Mouse (Mus musculus) Muller cell, postnatal 12 days (primary cell): Measurements from ENCODE around the gene Slc9c1.
"Not testable (repeated sequence)": the region's sequence is repeated elsewhere in the genome, so short reads cannot be mapped to it uniquely, and the experiment has no call there.

Experiments
- DNase-seq: peaks from one replicate; pipeline ENCODE4 v3.0.0-alpha.2; 2015; ENCODE audit errors: inconsistent ontology term

Slc9c1 gene

DNA sequence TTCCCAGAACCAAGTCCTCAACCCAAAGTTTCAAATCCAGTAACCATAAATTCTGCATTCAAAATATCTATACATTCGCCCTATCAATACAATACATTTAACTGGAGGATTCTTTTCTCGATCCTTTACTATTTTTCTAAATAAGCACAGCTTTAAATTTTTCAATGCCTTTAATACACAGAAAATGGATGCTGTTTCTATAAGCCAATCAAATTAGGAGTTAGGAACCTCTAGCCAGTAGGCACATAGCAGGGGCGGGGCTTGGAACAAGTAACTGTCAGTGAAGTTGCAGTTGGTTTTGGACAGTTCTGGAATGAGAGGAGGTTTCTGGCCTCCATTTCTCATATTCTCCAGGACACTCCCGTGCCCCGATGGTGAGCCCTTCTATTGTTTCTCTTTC, at the start of gene Slc9c1:
Gene Slc9c1, plus strand, starts transcription at position 301 of the 400 bp plus-strand sequence.
- no peak for DNase-seq

DNA sequence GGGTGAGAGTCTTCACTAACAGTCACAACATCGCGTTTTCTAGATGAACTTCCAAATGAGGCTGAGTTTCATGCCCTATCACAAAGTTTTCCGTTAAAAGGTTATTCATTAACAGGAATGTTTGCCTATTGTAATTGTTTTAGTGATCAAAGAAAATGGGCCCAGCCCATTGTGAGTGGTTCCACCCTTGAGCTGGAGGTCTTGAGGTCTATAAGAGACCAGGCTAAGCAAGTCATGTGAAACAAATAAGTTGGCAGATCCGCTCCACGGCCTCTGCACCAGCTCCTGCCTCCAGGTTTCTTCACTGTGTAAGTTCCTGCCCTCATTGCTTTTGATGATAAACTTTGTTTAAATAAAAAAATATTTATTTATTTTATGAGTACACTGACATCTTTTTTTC, 42.2 kb upstream of the Slc9c1 start, which contains the start of gene Gm609:
Gene Gm609, minus strand, starts transcription at position 43 of the 400 bp plus-strand sequence.
- DNase-seq: no peak

DNA sequence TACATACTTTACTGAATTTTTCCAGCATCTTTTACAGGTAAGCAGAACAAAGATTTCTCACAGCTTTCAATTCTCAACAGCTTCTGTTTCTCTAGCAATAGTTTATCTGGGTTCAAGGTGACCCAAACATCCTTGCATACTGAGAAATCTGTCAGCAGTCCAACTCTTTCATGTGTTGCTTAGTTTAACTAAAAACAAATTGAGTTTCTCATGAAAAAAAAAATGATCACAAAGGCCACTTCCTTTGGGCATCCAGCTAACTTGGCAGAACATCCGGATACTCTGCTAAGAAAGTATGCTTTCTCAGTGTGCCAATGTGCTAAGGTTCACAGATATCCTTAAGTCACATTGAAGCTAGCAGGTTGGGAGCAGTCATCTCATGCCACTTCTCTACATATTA, 39.8 kb upstream of the Slc9c1 start:
- no peak for DNase-seq

DNA sequence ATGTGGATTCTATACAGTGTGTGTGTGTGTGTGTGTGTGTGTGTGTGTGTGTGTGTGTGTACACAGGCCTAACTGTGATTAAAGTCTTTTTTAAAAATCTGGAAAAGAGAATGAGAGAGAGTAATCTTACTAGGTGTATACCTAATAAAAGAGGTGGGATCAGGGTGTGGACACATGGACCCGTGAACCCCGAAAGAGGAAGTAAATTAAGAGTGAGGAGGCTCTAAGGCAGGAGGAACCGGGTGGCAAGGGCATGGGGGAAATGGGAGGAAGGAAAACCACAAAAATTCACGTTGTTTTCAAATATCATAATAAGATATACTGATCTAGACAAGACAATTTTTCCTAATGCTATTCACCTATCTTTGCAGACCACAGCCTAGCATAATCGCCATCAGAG, 9.6 kb upstream of the Slc9c1 start:
- no peak for DNase-seq

DNA sequence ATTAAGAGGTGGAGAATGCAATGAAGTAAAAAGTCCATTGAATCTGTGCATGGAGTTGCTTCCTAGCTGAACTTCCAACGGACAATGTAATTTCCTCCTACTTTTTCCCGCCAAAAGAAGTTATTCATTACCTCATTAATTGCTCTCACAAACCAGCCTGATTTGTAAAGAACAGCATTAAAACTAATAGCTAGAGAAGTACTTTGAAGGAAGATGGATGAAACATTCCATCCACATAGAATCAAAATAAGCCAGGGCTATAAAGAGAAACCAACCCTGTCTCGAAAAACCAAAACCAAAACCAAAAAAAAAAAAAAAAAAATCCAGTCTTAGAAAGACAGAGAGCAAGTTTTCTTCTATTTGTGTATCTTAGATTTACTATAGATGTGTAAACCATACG, 3.2 kb upstream of the Slc9c1 start, which contains the start of gene Gm17783:
Gene Gm17783, minus strand, starts transcription at position 101 of the 400 bp plus-strand sequence.
- no peak for DNase-seq

DNA sequence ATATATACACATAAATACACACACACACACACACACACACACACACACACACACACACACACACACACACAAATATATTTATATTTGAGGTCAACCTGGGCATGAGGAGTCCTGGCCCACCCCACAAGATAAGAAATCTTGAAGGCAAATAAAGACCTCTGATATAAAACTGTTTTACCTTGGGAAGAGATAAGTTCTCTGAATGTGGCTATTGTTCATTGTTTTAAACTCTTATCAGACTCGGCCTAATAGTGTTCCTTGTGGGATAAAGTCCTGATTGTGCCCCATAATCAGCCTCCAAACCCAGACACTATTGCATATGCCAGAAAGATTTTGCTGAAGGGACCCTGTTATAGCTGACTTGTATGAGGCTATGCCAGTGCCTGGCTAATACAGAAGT, 3.2 kb downstream of the Slc9c1 start:
- not testable (repeated sequence) for DNase-seq

DNA sequence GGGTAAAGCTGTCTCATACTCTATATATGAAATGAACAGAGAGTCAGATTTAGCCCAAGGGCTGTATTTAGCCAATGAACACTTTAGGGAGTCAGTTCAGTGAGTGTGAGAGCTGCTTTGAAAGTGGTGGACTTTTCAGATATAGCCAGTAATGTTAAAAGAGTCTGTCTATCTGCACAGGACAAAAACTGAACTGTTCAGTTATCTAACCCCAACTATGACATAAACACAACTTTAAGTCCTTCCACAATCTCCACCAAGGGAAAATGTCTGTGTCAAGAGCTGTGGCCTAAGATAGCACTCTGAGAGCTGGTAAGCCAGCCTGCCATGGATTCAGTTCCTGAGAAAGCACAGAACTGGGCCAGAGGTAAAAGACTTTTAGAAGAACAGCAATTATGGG, 7.0 kb downstream of the Slc9c1 start:
- DNase-seq: no peak

DNA sequence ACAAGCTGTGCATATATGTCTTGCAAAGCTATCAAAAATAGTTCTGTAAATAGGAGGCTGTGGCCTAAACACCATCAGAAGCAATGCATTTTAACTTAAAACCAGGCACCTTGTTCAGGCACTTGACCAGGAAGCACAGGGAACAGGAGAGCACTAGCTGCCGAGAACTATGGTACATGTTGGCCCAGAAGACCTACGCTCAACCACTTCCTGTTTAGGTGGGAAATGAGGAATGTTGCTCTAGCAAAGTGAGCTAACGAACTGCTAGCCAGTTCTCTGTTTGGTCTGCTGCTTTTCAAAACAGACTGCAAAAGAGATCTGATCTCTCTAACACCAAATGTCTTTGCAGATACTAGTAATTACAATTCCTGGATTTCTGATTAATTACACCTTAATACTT, 9.2 kb downstream of the Slc9c1 start:
- DNase-seq: no peak

DNA sequence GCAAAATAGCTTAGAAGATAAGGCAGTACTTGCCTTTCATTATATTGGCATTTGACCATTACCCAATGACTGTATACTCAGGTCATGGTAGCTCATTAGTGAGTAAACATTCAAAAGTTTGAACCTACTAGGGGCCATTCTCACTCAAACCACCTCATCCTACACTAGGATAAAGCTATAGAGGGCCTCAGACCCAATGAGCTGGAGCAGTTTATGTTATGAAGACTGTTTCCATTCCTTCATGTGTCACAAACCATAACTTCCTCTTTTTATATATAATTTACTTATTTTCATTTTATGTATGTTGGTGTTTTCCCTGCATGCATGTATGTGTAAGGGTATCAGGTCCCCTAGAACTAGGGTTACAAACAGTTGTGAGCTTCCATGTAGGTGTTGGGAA, 12.9 kb downstream of the Slc9c1 start:
- DNase-seq: no peak

DNA sequence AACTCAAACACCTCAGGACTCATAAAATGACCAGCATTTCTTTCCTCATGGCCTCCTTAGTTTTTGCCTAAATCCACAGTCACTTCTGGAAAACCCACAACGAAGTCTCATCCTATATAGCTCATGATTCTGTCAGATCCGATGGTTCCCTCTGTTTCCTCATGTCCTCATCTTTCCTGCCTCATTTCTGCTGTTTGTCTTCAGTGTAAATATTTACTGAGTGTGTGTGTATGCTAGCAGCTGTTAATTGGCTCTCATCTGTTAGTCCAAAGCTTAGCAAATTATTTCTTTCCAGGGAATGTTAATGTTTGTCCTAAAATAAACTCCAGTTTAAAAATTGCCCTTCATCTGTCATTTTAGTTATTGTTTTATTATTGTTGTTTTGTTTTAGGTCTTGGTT, 16.5 kb downstream of the Slc9c1 start:
- DNase-seq: no peak

DNA sequence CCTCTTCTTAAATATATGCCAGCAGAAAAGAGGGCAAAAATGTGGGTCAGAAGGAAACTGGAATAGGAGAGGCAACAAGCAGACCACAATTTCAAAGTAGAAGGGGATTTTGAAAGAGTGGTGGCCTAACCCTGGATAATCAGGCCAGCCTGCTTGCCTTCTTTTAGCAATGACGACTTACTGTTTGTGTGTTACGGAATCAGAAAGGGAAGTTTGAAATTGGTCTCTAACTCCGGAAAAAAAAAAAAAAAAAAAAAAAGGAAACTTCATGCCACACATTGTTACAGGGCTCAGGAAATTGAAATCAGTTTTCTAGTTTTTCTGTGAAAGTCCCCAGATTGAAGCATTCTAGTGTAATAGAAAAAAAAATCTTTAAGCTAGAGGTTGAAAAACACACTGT, 26.6 kb downstream of the Slc9c1 start:
- no peak for DNase-seq

DNA sequence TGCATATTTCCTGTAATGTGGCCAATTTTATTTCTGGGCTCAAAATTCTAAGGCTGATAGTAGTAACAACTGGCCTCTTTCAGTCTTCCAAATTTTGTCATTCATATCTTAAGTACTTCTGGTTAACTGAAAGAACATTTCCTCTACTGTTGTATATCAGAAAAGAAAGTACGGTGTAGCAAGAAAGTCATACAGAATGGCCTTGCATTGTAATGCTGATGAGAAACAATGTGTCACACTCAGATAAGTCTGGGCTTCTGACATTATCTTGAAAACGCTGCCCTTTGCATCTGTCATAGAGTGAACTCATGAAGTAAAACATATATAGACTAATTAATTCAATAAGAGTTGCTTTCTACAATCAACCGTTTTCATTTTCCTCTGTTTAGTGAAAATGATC, 37.2 kb downstream of the Slc9c1 start:
- no peak for DNase-seq

DNA sequence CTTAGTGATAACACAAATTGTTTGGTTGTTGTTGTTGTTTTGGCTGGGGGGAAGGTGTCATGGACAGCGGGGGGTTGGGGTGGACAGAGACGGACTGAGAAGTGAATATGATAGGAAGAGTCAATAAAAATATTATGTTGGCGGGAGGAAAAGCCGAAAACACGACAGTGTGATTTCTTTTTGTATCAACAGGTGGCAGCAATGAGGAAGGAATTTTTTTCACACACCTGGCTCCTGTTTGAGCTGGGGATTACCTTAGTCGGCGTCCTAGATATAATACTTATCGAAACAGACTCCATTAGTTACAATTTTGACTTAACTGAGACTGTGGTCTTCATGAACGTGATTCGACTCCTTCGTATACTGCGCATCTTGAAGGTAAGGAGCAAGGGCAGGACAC, 44.8 kb downstream of the Slc9c1 start:
- no peak for DNase-seq

DNA sequence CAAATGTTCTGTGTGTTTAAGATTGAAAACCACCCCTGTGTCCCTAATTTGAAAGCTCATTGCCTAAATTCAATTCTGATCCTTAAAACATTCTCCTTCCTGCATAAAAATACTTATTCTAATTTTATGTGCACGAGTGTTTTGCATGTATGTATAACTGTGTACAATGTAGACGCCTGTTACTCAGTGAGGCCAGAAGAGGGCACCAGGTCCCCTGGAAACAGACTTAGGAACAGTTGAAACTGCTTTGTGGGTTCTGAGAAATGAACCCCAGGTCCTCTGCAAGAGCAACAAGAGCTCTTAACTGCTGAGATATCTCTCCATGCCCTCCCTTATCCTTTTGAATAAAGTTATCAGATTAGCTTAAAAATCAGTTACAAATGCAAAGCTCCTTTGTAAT, 47.4 kb downstream of the Slc9c1 start:
- peak; percentile 3 for DNase-seq

DNA sequence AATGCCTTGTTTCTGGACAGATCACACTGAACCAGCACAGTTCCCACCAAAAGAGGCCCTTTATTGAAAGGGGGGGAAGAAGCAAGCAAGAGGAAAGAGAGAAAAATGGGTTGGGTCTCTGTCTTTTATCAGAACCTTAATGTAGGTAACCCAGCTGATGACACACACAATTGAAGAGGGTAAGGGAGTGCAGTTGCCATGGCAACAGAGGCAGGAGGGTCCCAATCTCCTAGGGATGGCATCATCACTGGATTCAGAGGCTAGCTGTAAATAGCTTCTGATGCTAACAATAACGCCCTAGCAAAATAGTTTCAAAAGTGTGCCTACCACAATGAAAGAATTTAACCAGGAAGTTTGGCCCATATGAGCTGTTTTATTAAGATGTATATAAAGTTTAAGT, 58.5 kb downstream of the Slc9c1 start:
- no peak for DNase-seq

DNA sequence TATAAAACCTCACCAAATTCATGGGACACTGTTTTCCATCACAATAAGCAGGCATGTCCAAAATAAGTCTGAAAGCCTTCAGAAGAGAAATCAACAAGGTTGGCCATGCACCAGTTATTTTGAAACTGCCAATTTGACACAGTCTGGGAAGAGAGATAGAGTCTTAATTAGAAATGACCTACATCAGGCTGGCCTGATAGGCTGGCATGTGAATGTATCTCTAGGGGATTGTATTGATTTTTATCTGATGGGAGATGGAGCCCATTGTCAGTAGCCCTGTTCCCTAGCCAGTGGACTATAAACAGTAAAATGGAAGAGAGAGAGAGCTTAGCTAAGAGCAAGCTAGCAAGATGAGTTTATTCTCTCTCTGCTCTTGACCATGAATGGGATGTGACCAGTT, 60.4 kb downstream of the Slc9c1 start:
- DNase-seq: no peak

DNA sequence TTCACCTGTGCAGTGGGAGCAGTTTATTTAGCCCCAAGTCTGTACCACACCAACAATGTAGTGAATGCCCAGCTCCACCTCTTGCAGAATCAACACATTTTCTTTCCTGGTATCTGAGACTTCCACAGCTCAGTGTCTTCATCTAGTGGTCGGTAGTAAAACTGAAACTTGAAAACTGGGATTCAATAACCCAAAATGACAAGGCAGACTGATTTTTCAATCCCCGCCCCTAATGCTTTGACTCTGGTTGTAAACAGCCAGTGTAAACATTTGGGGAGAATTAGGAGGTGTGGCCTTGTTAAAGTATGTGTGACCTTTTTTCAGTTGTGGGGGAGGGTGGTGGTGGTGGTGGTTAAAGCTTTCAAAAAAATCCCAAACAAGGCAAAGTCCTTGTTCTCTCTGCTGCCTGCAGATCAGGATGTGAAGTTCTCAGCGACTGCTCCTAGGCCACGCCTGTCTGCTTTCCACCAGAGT, 73.4 kb downstream of the Slc9c1 start:
- DNase-seq: peak; percentile 70

DNA sequence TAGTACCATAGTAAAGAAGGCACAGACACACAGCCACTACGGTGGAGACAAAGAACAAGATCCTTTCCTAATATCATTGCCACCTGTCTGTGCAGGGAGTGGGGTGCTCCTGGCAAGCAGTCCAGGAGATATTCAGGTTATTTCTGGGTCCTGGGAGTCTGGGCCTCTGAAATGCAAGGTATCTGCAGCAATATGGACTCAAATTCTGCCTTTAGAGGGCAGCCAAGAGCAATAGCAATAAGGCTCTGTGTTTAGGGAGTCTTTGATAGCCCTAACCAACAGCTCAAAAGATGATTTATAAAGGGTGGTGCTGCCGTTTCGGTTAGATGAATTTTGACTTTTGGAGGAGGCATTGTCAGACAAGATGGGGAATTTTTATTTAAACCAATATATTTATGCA, 74.2 kb downstream of the Slc9c1 start:
- peak; percentile 12 for DNase-seq

DNA sequence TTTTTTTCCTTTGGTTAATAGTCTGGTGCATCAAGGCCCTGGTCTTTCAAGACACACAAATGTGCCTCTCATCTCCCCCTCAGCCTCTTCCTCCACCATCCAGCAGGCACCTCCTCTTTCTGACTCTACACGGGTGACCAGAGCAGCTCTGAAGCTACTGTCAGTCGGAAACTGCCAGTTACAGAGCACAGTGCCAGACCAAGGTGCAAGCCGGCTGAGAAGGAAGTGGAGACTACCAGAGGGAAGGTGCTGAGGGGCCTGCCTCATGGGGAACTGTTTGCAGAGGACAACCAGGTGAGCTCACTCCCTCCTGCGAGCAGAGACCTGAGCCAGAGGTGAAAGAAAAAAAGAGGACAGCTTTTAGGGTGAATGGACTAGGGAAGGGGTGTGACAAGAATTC, 75.2 kb downstream of the Slc9c1 start, which contains the start of gene Gcsam:
Gene Gcsam, plus strand, starts transcription at position 114 of the 400 bp plus-strand sequence.
- no peak for DNase-seq

DNA sequence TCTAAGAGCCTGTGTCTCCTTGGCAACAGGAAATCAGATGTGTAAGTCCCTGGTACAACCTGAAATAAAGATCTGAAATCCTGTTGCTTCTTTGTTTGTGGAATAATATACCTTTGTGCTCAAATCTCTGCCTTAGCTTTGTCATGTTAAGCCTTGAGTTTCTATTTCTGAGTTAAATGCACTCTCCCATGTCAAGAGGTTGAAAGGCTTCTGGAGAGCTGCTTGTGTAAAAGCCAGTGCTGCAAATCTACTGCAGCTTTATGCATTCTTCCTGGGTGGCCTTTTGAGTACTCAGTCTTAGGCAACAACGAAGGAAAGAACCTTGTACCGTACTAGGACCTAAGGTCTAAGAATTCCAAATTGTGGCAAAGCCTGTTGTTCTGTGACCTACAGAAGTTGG, 78.1 kb downstream of the Slc9c1 start:
- DNase-seq: no peak

DNA sequence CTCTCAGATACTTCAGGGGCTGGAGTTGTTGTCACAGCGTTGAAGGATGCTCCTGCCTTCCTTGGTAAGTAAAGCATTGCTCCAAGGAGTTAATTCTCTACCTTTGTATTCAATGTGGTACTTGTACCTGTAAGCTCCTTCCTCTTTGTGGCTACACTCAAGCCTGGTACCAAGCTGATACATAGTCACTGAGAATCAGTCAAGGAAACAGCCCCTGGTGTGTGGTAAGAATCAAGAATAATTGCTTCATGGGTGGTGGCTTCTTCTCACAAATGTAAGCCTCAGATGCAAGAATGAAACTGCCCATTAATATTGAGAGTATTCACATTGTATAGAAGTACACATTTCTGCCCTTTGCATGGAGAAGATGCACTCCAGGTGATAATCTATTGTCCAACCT, 80.8 kb downstream of the Slc9c1 start:
- no peak for DNase-seq

DNA sequence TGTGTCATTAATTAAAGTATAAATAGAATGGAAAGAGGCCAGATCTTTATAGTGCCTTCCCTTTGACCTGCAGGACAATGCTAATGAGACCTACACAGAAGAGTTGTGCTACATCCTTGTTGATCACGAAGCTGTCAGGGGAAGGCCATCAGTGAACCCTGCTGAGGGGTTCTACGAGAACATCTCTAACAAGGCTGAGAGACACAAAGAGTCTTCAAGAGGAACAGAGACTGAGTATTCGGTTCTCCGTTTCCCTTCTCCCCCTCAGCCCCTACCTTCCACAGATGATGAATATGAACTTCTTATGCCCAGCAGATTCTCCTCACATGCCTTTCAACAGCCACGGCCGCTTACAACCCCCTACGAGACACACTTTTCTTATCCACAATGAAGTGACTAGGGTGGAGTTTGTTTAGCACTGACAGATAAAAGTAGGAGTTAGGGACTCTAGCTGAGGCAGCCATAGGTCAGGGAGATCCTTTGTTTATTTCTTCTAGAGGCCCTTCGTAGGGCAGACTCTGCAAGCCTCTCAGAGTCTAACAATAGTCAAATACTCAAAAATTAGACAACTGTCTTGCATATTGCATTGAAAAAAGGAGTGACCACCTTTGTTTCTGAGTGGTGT, 84.8 kb downstream of the Slc9c1 start:
- no peak for DNase-seq

DNA sequence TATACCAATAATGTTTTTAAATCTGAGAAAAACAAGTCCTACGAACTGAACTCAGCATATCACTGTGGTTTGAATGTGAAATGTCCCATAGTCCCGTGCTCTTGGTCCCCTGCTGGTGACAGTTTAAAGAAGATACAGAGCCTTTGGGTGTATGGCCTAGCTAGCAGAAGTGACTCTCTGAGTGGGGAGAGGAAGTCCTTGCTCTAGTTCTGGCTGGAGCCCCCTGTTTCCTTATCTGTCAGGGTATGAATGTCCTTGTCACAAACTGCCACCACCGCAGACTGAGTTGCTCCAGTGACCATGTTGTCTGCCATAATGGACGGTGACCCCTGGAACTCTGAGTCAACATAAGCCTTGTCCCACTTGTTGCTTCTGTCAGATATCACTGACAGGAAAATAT, 88.1 kb downstream of the Slc9c1 start:
- no peak for DNase-seq

DNA sequence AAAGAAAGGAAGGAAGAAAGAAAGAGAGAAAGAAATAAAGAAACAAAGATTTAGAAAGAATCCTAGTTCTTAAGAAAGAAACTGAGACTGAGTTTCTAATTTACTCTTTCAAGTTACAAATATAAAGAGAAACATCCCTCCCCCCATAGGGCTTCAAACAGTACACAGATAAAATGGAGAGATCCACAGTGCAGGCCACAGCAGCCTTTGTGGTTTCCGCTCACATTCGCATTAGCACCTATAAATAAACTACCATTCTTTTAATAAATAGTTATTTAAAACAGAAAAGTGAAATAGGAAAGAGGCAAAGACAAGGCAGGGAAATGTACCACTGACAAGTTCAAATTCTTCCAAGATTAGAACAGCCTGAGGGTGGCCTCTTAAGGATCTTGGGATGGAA, 89.7 kb downstream of the Slc9c1 start:
- no peak for DNase-seq
